Mouse (Mus musculus) heart, postnatal 0 days (tissue): ENCODE results near the gene Pafah1b1.

ENCODE experiments used
- CTCF ChIP-seq: IDR thresholded peaks from 2 replicates; pipeline ENCODE4 v1.5.1; 2016; ENCODE audit warnings: antibody characterized with exemption, control low read depth, low read depth
- EP300 ChIP-seq: IDR thresholded peaks from 2 replicates; pipeline ENCODE4 v1.6.1; 2016; ENCODE audit warnings: antibody characterized with exemption, low read depth

DNA sequence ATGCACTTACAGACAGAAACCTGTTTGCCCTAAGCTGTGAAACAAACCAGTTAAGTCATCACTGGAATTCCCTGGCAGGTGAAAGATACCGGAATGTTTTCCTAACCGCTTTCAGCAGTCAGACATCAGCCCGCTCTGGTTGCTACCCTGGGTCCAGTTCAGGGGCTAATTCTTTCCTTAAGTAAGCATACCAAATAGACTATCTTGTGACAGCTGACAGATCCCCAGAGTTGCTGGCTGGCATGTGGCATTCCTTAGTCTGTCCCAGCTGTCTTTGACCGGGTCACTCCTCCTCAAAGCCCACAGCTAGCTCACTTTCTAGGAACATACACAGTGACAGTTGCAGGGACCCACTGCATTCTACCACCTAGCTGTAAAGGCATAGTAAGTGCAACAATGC, 23.6 kb upstream of the Pafah1b1 start:
- TF ChIP-seq EP300 (peak; percentile 63), CTCF (no peak)
